Comparison of ENCODE assay signal across 8 mouse cellular contexts in the genomic region with DNA sequence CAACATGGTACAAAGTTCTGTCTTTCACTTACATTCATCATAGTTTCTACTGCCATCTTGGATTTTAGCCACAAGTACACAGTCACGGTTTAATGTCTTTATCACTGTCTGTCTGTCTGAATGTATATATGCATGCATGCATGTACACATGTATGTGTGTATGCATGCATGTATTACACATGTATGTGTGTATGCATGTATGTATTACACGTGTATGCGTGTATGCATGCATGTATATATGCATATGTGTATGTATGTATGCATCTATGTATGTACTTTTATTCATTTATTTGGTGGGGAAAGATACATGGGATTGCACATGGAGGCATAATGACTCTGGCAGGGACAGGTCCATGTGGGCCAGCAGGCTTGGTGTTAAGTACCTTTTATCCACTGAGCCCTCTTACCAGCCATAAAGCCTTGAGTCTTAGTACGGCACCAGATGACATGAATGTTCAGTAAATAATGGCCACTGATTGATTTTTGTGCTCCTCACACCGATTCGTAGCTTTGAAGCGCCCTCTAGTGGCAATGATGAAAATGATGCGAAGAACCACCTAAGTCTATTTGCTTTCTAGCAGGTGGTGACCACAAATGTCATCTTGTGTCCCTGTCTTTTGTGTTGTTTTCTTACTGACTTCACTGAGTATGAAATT. TPM values are rescaled to one million over a fixed set of nuclear protein-coding genes. Genes with fewer than 3 reads are reported as not detected.
A peak's percentile ranks its signal among the peaks of the same experiment; 100 is the strongest.
DNase-seq lines count a peak whose midpoint lies in the region; ATAC-seq lines count a peak whose summit lies in the region.

No protein-coding gene starts in this region.

- ATAC-seq in intestine, embryonic 16.5 days: peak; percentile 53
- ATAC-seq in midbrain, embryonic 15.5 days (replicated peaks): peak; percentile 63; the same call in 1 of the 2 replicates

- no peak overlapping the region for H3K4me3 ChIP-seq in intestine, embryonic 16.5 days (ENCODE audit: low read length)
- no peak overlapping the region for H3K4me3 ChIP-seq in midbrain, embryonic 15.5 days

- H3K9ac ChIP-seq in intestine, embryonic 16.5 days (ENCODE audit: low read depth, low read length): no peak overlapping the region
- H3K9ac ChIP-seq in midbrain, embryonic 15.5 days: no peak overlapping the region

- no peak overlapping the region for H3K4me2 ChIP-seq in intestine, embryonic 16.5 days (ENCODE audit: low read depth, low read length)
- H3K4me2 ChIP-seq in midbrain, embryonic 15.5 days: no peak overlapping the region

- no peaks in the 10 kb centered on the region for H3K4me1 ChIP-seq in intestine, embryonic 16.5 days (ENCODE audit: control insufficient read depth, insufficient read depth, low read length)
- peaks cover 4% of the 10 kb centered on the region; the same call in 1 of the 2 replicates for H3K4me1 ChIP-seq in midbrain, embryonic 15.5 days

- intact Hi-C loops in left cerebral cortex, postnatal 36 days (cut with DNase I): loop anchor here (1.0 to 5.0 kb wide), 2 partner anchors 46 to 184 kb away; no protein-coding TSS in a partner anchor

- H3K27me3 ChIP-seq in intestine, embryonic 16.5 days (replicated peaks; ENCODE audit: control insufficient read depth, insufficient read depth, low read length): no peaks in the 10 kb centered on the region
- no peaks in the 10 kb centered on the region for H3K27me3 ChIP-seq in midbrain, embryonic 15.5 days (replicated peaks)
- H3K27me3 ChIP-seq in splenic B cell, adult 2 months (ENCODE audit: control insufficient read depth, insufficient read depth, low read length, poor library complexity, severe bottlenecking): no peaks in the 10 kb centered on the region

- H3K9me3 ChIP-seq in intestine, embryonic 16.5 days (ENCODE audit: control insufficient read depth, low read length): no peaks in the 10 kb centered on the region
- H3K9me3 ChIP-seq in midbrain, embryonic 15.5 days: no peaks in the 10 kb centered on the region

- no peaks in the 10 kb centered on the region for H3K36me3 ChIP-seq in intestine, embryonic 16.5 days (ENCODE audit: control insufficient read depth, insufficient read depth, low read length)
- H3K36me3 ChIP-seq in midbrain, embryonic 15.5 days (replicated peaks): no peaks in the 10 kb centered on the region
- H3K36me3 ChIP-seq in splenic B cell, adult 2 months (ENCODE audit: control insufficient read depth, insufficient read depth, low read length, poor library complexity, severe bottlenecking): no peaks in the 10 kb centered on the region

- peak; percentile 25 for DNase-seq in 3134 (ENCODE audit: extremely low read depth, insufficient read length, low spot score)
- peak; percentile 67 for DNase-seq in Muller cell, postnatal 12 days (ENCODE audit: inconsistent ontology term)
- peak; percentile 89 for DNase-seq in cerebellum, adult 9-10 months
- peak; percentile 50 to 69 for DNase-seq in frontal cortex, postnatal 36 days (ENCODE audit: low spot score in 2 of 2)
- DNase-seq in left cerebral cortex, postnatal 36 days (ENCODE audit: low spot score in 2 of 2): peak; percentile 43 to 63
- peak; percentile 90 for DNase-seq in splenic B cell, adult 2 months (ENCODE audit: low read depth, low spot score)

- 13% methylated on average over 8 of the region's 8 CpGs for WGBS in intestine, embryonic 16.5 days
- 13% methylated on average over 8 of the region's 8 CpGs for WGBS in midbrain, embryonic 15.5 days

- no peak overlapping the region for H3K27ac ChIP-seq in intestine, embryonic 16.5 days (ENCODE audit: low read length)
- no peak overlapping the region for H3K27ac ChIP-seq in midbrain, embryonic 15.5 days

RNA-seq across cellular contexts. Expression of gene Nutf2-ps1, which starts 10.1 kb away (rescaled TPM):
- 299 and 330 TPM in 2 replicates for polyA plus RNA-seq in intestine, embryonic 16.5 days (2015; fragmentation: Nextera tagmentation; extraction: Ambion mirVana)
- total RNA-seq in left cerebral cortex, postnatal 36 days (2021): 10 to 100 TPM; 38.8 to 46.6 TPM
- polyA plus RNA-seq in midbrain, embryonic 15.5 days (2015; fragmentation: Nextera tagmentation; extraction: Ambion mirVana): 219 and 237 TPM in 2 replicates

RNA-seq across cellular contexts. Expression of gene Smc3, which starts 21.5 kb away (rescaled TPM):
- polyA plus RNA-seq in intestine, embryonic 16.5 days (2015; fragmentation: Nextera tagmentation; extraction: Ambion mirVana): 43.9 and 50.8 TPM in 2 replicates
- 10 to 100 TPM; 32.5 to 40.1 TPM for total RNA-seq in left cerebral cortex, postnatal 36 days (2021)
- polyA plus RNA-seq in midbrain, embryonic 15.5 days (2015; fragmentation: Nextera tagmentation; extraction: Ambion mirVana): 60.0 and 61.1 TPM in 2 replicates

RNA-seq across cellular contexts. Expression of gene Dusp5, which starts 49.8 kb away (rescaled TPM):
- 7.9 and 11.0 TPM in 2 replicates for polyA plus RNA-seq in intestine, embryonic 16.5 days (2015; fragmentation: Nextera tagmentation; extraction: Ambion mirVana)
- 10 to 100 TPM in 1 of 2 experiments, 1 to 10 TPM in 1; 7.7 to 13.0 TPM for total RNA-seq in left cerebral cortex, postnatal 36 days (2021)
- 2.7 and 3.7 TPM in 2 replicates for polyA plus RNA-seq in midbrain, embryonic 15.5 days (2015; fragmentation: Nextera tagmentation; extraction: Ambion mirVana)

Comparison
In these comparisons a context has a peak if more than half of its experiments do, and no peak if none do; other contexts are left out.
1. DNase-seq: peak in every context shown above with its lines; median percentile 90 in splenic B cell, adult 2 months; 89 in cerebellum, adult 9-10 months; 67 in Muller cell, postnatal 12 days; 60 in frontal cortex, postnatal 36 days; 53 in left cerebral cortex, postnatal 36 days; 25 in 3134.